8 mouse cellular contexts compared by ENCODE assay signal in the genomic region with DNA sequence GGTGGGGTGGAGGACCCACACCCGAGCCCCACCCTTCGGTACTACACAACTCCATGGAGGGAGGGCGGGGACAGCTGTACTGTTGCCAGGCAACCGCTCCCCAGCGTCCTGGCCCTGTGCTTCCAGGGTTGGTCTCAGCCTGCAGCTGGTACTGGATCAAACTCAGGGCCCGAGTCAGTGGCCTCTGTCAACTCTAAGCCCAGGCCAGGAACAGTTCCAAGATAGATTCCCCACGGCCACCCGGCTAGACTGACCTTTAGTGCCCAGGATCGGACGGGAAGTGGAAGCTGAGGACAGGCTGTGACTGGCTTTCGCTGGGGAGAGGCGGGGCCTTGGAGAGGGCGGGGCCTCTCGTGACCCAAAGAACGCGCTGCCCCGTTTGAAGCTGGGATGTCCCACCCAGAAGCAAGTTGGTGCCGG. TPM values are rescaled to one million over a fixed set of nuclear protein-coding genes. Genes with fewer than 3 reads are reported as not detected.
DNase-seq lines count a peak whose midpoint lies in the region; ATAC-seq and TF ChIP-seq lines count a peak whose summit lies in the region.

Gene Ttc12, minus strand, starts transcription at position 334 of the 420 bp plus-strand sequence.

- peaks cover 25% of the 10 kb centered on the region for H3K4me1 ChIP-seq in embryonic facial prominence, embryonic 10.5 days
- no peaks in the 10 kb centered on the region for H3K4me1 ChIP-seq in liver, adult 2 months (ENCODE audit: control insufficient read depth, insufficient read depth, low read length)
- peaks cover 4% of the 10 kb centered on the region; the same call in 1 of the 2 replicates for H3K4me1 ChIP-seq in midbrain, postnatal 0 days (ENCODE audit: insufficient read depth, low read length)

- DNase-seq in 3T3-L1 (ENCODE audit: low read depth, low spot score), result peak; percentile 16
- peak; percentile 88 for DNase-seq in adrenal gland, adult 8-10 months
- peak; percentile 88 for DNase-seq in embryonic facial prominence, embryonic 10.5 days (ENCODE audit: low spot score)
- DNase-seq in heart, adult 8-10 months (ENCODE audit: low spot score), result peak; percentile 89
- DNase-seq in kidney, adult 8-10 months, result peak; percentile 88 to 90
- peak; percentile 84 for DNase-seq in liver, adult 2 months (ENCODE audit: extremely low read depth, low read depth, low spot score)
- DNase-seq in midbrain, postnatal 0 days (ENCODE audit: low spot score), result peak; percentile 71
- peak; percentile 5 for DNase-seq in splenic B cell, adult 2 months (ENCODE audit: low read depth, low spot score)

- peak; percentile 73 for ATAC-seq in midbrain, postnatal 0 days (ENCODE audit: low FRiP score)

- H3K9ac ChIP-seq in liver, adult 2 months (ENCODE audit: low read depth, low read length), result peak within 1 kb of the TSS; percentile 7; the same call in 1 of the 2 replicates
- no peak within 1 kb of the TSS; the same call in 1 of the 2 replicates for H3K9ac ChIP-seq in midbrain, postnatal 0 days (replicated peaks; ENCODE audit: low read length, poor library complexity, severe bottlenecking)

- WGBS in embryonic facial prominence, embryonic 10.5 days, result under 1% methylated on average over 18 of the region's 18 CpGs
- WGBS in liver, adult 2 months, result under 1% methylated on average over 18 of the region's 18 CpGs
- under 1% methylated on average over 18 of the region's 18 CpGs for WGBS in midbrain, postnatal 0 days

- TF ChIP-seq POLR2A in liver, adult 2 months (IDR thresholded peaks at IDR 0.05; ENCODE audit: extremely low read depth, insufficient read depth, low read length), result no peak

- peak within 1 kb of the TSS; percentile 75 for H3K4me3 ChIP-seq in embryonic facial prominence, embryonic 10.5 days
- peak within 1 kb of the TSS; percentile 50 for H3K4me3 ChIP-seq in liver, adult 2 months (ENCODE audit: insufficient read depth, low read depth, low read length)
- peak within 1 kb of the TSS; percentile 41 for H3K4me3 ChIP-seq in midbrain, postnatal 0 days (ENCODE audit: low read depth, low read length)

- H3K27ac ChIP-seq in embryonic facial prominence, embryonic 10.5 days (replicated peaks), result peak within 1 kb of the TSS; percentile 78
- no peak within 1 kb of the TSS for H3K27ac ChIP-seq in liver, adult 2 months (replicated peaks; ENCODE audit: insufficient read depth, low read depth, low read length)
- no peak within 1 kb of the TSS for H3K27ac ChIP-seq in midbrain, postnatal 0 days (ENCODE audit: low read depth, low read length)

- H3K27me3 ChIP-seq in embryonic facial prominence, embryonic 10.5 days (replicated peaks; ENCODE audit: low read depth, poor library complexity, severe bottlenecking), result peaks cover 24% of the 10 kb centered on the region
- H3K27me3 ChIP-seq in liver, adult 2 months (ENCODE audit: control insufficient read depth, insufficient read depth, low read length), result no peaks in the 10 kb centered on the region
- no peaks in the 10 kb centered on the region; the same call in 1 of the 2 replicates for H3K27me3 ChIP-seq in midbrain, postnatal 0 days (ENCODE audit: insufficient read depth, low read length)
- H3K27me3 ChIP-seq in splenic B cell, adult 2 months (ENCODE audit: control insufficient read depth, insufficient read depth, low read length, poor library complexity, severe bottlenecking), result no peaks in the 10 kb centered on the region

- no peaks in the 10 kb centered on the region for H3K79me2 ChIP-seq in liver, adult 2 months (ENCODE audit: control insufficient read depth, insufficient read depth, low read length)

- TF ChIP-seq CTCF in liver, adult 2 months (IDR thresholded peaks at IDR 0.05; ENCODE audit: low read depth, low read length), result no peak
- TF ChIP-seq CTCF in midbrain, postnatal 0 days (IDR thresholded peaks at IDR 0.05), result no peak

- peak within 1 kb of the TSS; percentile 70 for H3K4me2 ChIP-seq in midbrain, postnatal 0 days (ENCODE audit: low read depth, low read length, poor library complexity, severe bottlenecking)

- no peaks in the 10 kb centered on the region for H3K36me3 ChIP-seq in embryonic facial prominence, embryonic 10.5 days (replicated peaks)
- no peaks in the 10 kb centered on the region for H3K36me3 ChIP-seq in liver, adult 2 months (ENCODE audit: control insufficient read depth, insufficient read depth, low read length)
- no peaks in the 10 kb centered on the region for H3K36me3 ChIP-seq in midbrain, postnatal 0 days (ENCODE audit: insufficient read depth, low read length)
- H3K36me3 ChIP-seq in splenic B cell, adult 2 months (ENCODE audit: control insufficient read depth, insufficient read depth, low read length, poor library complexity, severe bottlenecking), result no peaks in the 10 kb centered on the region

- H3K9me3 ChIP-seq in embryonic facial prominence, embryonic 10.5 days, result no peaks in the 10 kb centered on the region
- no peaks in the 10 kb centered on the region for H3K9me3 ChIP-seq in midbrain, postnatal 0 days (ENCODE audit: low read length)

RNA-seq across cellular contexts. Expression of gene Ttc12, which starts in this region (rescaled TPM):
- 10 to 100 TPM in 3 of 4 experiments, 1 to 10 TPM in 1; 9.7 to 17.5 (median 14.1) TPM for total RNA-seq in adrenal gland, adult 8-10 months (2022)
- 1.4 and 1.6 TPM in 2 replicates for polyA plus RNA-seq in embryonic facial prominence, embryonic 10.5 days (2016; fragmentation: Nextera tagmentation; extraction: Ambion mirVana)
- 10 to 100 TPM in 3 of 4 experiments, 1 to 10 TPM in 1; 8.2 to 14.1 (median 10.8) TPM for total RNA-seq in heart, adult 8-10 months (2022)
- 0.07 and 0.28 TPM in 2 replicates for total RNA-seq in liver, adult 2 months (2014; rRNA removed)
- polyA plus RNA-seq in liver, adult 2 months (2012; rRNA removed), result 0.11 and 0.17 TPM in 2 replicates
- total RNA-seq in midbrain, postnatal 0 days (2014; rRNA removed), result 1.8 and 2.0 TPM in 2 replicates
- 1.3 and 2.1 TPM in 2 replicates for polyA plus RNA-seq in midbrain, postnatal 0 days (2015; fragmentation: Nextera tagmentation; extraction: Ambion mirVana)

Comparison
In these comparisons a context has a peak if more than half of its experiments do, and no peak if none do; other contexts are left out.
1. Peak in DNase-seq, H3K4me3 ChIP-seq and H3K9ac ChIP-seq in liver, adult 2 months; RNA of the gene not detected or under 1 TPM.
2. DNase-seq: peak in every context shown above with its lines; median percentile 89 in heart, adult 8-10 months; 89 in kidney, adult 8-10 months; 88 in adrenal gland, adult 8-10 months; 88 in embryonic facial prominence, embryonic 10.5 days; 84 in liver, adult 2 months; 71 in midbrain, postnatal 0 days; 16 in 3T3-L1; 5 in splenic B cell, adult 2 months.